Mouse (Mus musculus) intestine, postnatal 0 days (tissue): Measurements from ENCODE around the gene Nop16. TPM values are rescaled to one million over a fixed set of nuclear protein-coding genes. Genes with fewer than 3 reads are reported as not detected.
A peak's percentile ranks its signal among the peaks of the same experiment; 100 is the strongest.

ENCODE experiments used
- ATAC-seq: fragments of 200-750 bp; cut with Nextera tagmentation; 2 replicates; pipeline ENCODE4 v1.8.0; 2017; ENCODE audit warnings: mild to moderate bottlenecking, moderate TSS enrichment, moderate library complexity
- H3K27ac ChIP-seq: fragments of 300-500 bp; sonication (generic); 2 replicates; pipeline ENCODE4 v1.5.1; 2014; ENCODE audit warnings: mild to moderate bottlenecking, low read depth, low read length, moderate library complexity
- H3K27me3 ChIP-seq: fragments of 300-500 bp; sonication (generic); replicated peaks from 2 replicates; pipeline ENCODE4 v1.6.1; 2014; ENCODE audit warnings: low read length, mixed read lengths; ENCODE audit not compliant: control insufficient read depth, insufficient read depth
- H3K36me3 ChIP-seq: fragments of 300-500 bp; sonication (generic); 2 replicates; pipeline ENCODE4 v1.6.1; 2014; ENCODE audit warnings: mild to moderate bottlenecking, moderate library complexity; ENCODE audit not compliant: control insufficient read depth, insufficient read depth
- H3K4me1 ChIP-seq: fragments of 300-500 bp; sonication (generic); replicated peaks from 2 replicates; pipeline ENCODE4 v1.6.1; 2014; ENCODE audit warnings: antibody characterized with exemption, low read length, mixed read lengths; ENCODE audit not compliant: control insufficient read depth, insufficient read depth
- H3K4me2 ChIP-seq: fragments of 300-500 bp; sonication (generic); replicated peaks from 2 replicates; pipeline ENCODE4 v1.6.1; 2014; ENCODE audit warnings: low read depth, mild to moderate bottlenecking, moderate library complexity
- H3K4me3 ChIP-seq: fragments of 300-500 bp; sonication (generic); 2 replicates; pipeline ENCODE4 v1.5.1; 2014; ENCODE audit warnings: low read depth, low read length
- H3K9ac ChIP-seq: fragments of 300-500 bp; sonication (generic); 2 replicates; pipeline ENCODE4 v1.6.1; 2014; ENCODE audit warnings: mild to moderate bottlenecking, low read depth, low read length
- H3K9me3 ChIP-seq: fragments of 300-500 bp; sonication (generic); 2 replicates; pipeline ENCODE4 v1.6.1; 2016; ENCODE audit warnings: mixed run types; ENCODE audit not compliant: control insufficient read depth
- CTCF ChIP-seq: sonication (generic); IDR thresholded peaks from 2 replicates; pipeline ENCODE4 v1.5.1; 2016; ENCODE audit warnings: low read depth, mild to moderate bottlenecking, control low read depth, antibody characterized with exemption, moderate library complexity
- WGBS: fragments of 180-500 bp; shearing (Covaris S2); extraction: QIAGEN DNeasy Blood & Tissue Kit; methylation state at CpG from one replicate; pipeline ENCODE4 v1.1.7; 2014; 5-methylcytosine and 5-hydroxymethylcytosine counted together
- polyA plus RNA-seq: library from polyadenylated mRNA; unstranded; fragments of >200 nt; fragmentation: Nextera tagmentation; extraction: Ambion mirVana; gene quantifications from 2 replicates; pipeline ENCODE4 v1.2.1, GENCODE M21; 2015

The Nop16 gene
- polyA plus RNA-seq, 1 experiment from 2014 or later = 25.7 TPM

GRCm38 (mm10) chr13:54609301-54609700 lies 19.4 kb upstream of the Nop16 start:
- WGBS = 9% methylated on average over 1 of the region's 1 CpGs
- Histone ChIP-seq H3K9ac (no peak overlapping the region), H3K27me3 (no peaks in the 10 kb centered on the region), H3K4me3 (no peak overlapping the region), H3K4me2 (peak overlapping the region; percentile 89), H3K36me3 (0 out of 2 replicates have a peak, but pooled peaks cover 7% of the 10 kb centered on the region), H3K4me1 (no peaks in the 10 kb centered on the region; the same call in 1 of the 2 replicates), H3K9me3 (no peaks in the 10 kb centered on the region), H3K27ac (peak overlapping the region; percentile 42)
- no peak for ATAC-seq
- no peak for TF ChIP-seq CTCF

GRCm38 (mm10) chr13:54608666-54609065 lies 18.8 kb upstream of the Nop16 start:
- no peak for TF ChIP-seq CTCF
- Histone ChIP-seq H3K9me3 (no peaks in the 10 kb centered on the region), H3K36me3 (0 out of 2 replicates have a peak, but pooled peaks cover 7% of the 10 kb centered on the region), H3K4me2 (peak overlapping the region; percentile 89), H3K27me3 (no peaks in the 10 kb centered on the region), H3K9ac (no peak overlapping the region), H3K4me3 (no peak overlapping the region), H3K27ac (no peak overlapping the region), H3K4me1 (peaks cover 3% of the 10 kb centered on the region; the same call in 1 of the 2 replicates)
- WGBS = 49% methylated on average over 8 of the region's 8 CpGs
- no peak for ATAC-seq

GRCm38 (mm10) chr13:54608002-54608401 lies 18.1 kb upstream of the Nop16 start:
- Histone ChIP-seq H3K4me2 (no peak overlapping the region), H3K4me1 (peaks cover 8% of the 10 kb centered on the region), H3K9ac (no peak overlapping the region), H3K36me3 (peaks cover 7% of the 10 kb centered on the region; the same call in 1 of the 2 replicates), H3K27me3 (no peaks in the 10 kb centered on the region), H3K9me3 (no peaks in the 10 kb centered on the region), H3K27ac (no peak overlapping the region), H3K4me3 (no peak overlapping the region)
- TF ChIP-seq CTCF = no peak
- 69% methylated on average over 3 of the region's 3 CpGs for WGBS
- no peak for ATAC-seq

GRCm38 (mm10) chr13:54607204-54607603 lies 17.3 kb upstream of the Nop16 start:
- ATAC-seq = no peak
- WGBS = 62% methylated on average over 5 of the region's 5 CpGs
- H3K9me3 ChIP-seq = no peaks in the 10 kb centered on the region
- H3K4me2 ChIP-seq = no peak overlapping the region
- peaks cover 12% of the 10 kb centered on the region for H3K4me1 ChIP-seq
- TF ChIP-seq CTCF = no peak
- no peaks in the 10 kb centered on the region for H3K27me3 ChIP-seq
- no peak overlapping the region for H3K9ac ChIP-seq
- peak overlapping the region; percentile 35; the same call in 1 of the 2 replicates for H3K27ac ChIP-seq
- H3K4me3 ChIP-seq = no peak overlapping the region
- peaks cover 7% of the 10 kb centered on the region; the same call in 1 of the 2 replicates for H3K36me3 ChIP-seq

- Histone ChIP-seq H3K4me2 (0 out of 2 replicates have a peak overlapping the region, but pooled peaks have one; percentile 6), H3K36me3 (peaks cover 7% of the 10 kb centered on the region; the same call in 1 of the 2 replicates), H3K9me3 (no peaks in the 10 kb centered on the region), H3K27me3 (no peaks in the 10 kb centered on the region), H3K4me1 (peaks cover 15% of the 10 kb centered on the region), H3K27ac (peak overlapping the region; percentile 62), H3K4me3 (no peak overlapping the region), H3K9ac (no peak overlapping the region)
- no peak for TF ChIP-seq CTCF
- 36% methylated on average over 5 of the region's 5 CpGs for WGBS
- peak; percentile 69 for ATAC-seq
Measured at GRCm38 (mm10) chr13:54605426-54605825, 15.5 kb upstream of the Nop16 start.

GRCm38 (mm10) chr13:54604221-54604620 lies 14.3 kb upstream of the Nop16 start:
- Histone ChIP-seq H3K9ac (no peak overlapping the region), H3K36me3 (peaks cover 10% of the 10 kb centered on the region; the same call in 1 of the 2 replicates), H3K27ac (peak overlapping the region; percentile 62; the same call in 1 of the 2 replicates), H3K4me2 (no peak overlapping the region), H3K27me3 (no peaks in the 10 kb centered on the region), H3K4me3 (no peak overlapping the region), H3K9me3 (no peaks in the 10 kb centered on the region), H3K4me1 (peaks cover 15% of the 10 kb centered on the region; the same call in 1 of the 2 replicates)
- WGBS = 67% methylated on average over 4 of the region's 4 CpGs
- no peak for TF ChIP-seq CTCF
- no peak for ATAC-seq
